Mouse (Mus musculus): ENCODE measurements around the gene Cdc25b.

GRCm38 (mm10) chr2:131146193-131147042 is 40.3 kb upstream of the Cdc25b start:
- TF ChIP-seq CTCF (IDR thresholded peaks at IDR 0.05; ENCODE audit: low read depth): no peak
- no peak for TF ChIP-seq EP300 (IDR thresholded peaks at IDR 0.05; ENCODE audit: low read depth)

Data from heart, postnatal 0 days (tissue).